Comparison of ENCODE assay signal across 15 mouse cellular contexts in the genomic region with DNA sequence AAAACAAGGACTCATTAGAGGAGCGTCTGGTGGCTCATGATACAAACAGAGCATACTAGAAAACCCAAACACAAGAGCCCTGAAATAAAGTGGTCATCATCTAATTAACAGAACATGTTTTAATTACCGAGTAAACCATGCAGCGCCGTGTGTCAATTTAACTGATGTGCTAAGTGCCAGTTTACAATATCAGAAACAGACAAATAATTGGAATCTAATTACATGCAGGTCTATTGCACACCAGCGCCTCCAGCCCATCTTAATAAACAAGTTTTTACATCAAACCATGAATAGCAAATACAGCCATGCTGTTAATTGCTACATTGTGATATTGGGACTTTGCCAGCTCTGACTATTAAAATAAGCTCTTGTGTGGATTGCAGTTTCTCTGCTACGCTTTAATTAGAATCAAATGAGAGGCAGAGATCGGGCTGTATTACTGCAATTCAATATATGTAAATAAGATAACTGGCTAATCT.
DNase-seq lines count a peak whose midpoint lies in the region; ATAC-seq and TF ChIP-seq lines count a peak whose summit lies in the region.
"Had no signal": no experiment of that assay in that cellular context is flagged by ENCODE, and none has a peak within 500 bp of the region (broad histone marks: within the 10 kb centered on the region; RNA-seq: fewer than 3 reads in every experiment).

No protein-coding gene starts in this region.

- H3K27me3 ChIP-seq in hindbrain, embryonic 13.5 days = peaks cover 22% of the 10 kb centered on the region
- no peaks in the 10 kb centered on the region for H3K27me3 ChIP-seq in hindbrain, embryonic 10.5 days (ENCODE audit: insufficient read depth, poor library complexity, severe bottlenecking)
- H3K27me3 ChIP-seq in hindbrain, embryonic 15.5 days = peaks cover 8% of the 10 kb centered on the region
- no peaks in the 10 kb centered on the region for H3K27me3 ChIP-seq in neural tube, embryonic 14.5 days (ENCODE audit: control insufficient read depth, insufficient read depth, low read length)
- no peaks in the 10 kb centered on the region for H3K27me3 ChIP-seq in liver, embryonic 11.5 days (replicated peaks; ENCODE audit: control insufficient read depth, insufficient read depth, low read length)

- H3K4me3 ChIP-seq in hindbrain, embryonic 13.5 days = no peak overlapping the region
- no peak overlapping the region for H3K4me3 ChIP-seq in hindbrain, embryonic 10.5 days
- H3K4me3 ChIP-seq in hindbrain, embryonic 15.5 days = no peak overlapping the region
- no peak overlapping the region for H3K4me3 ChIP-seq in neural tube, embryonic 14.5 days (ENCODE audit: low read depth, low read length)
- no peak overlapping the region for H3K4me3 ChIP-seq in liver, embryonic 11.5 days (ENCODE audit: low read depth, low read length)
- H3K4me3 ChIP-seq in lung, adult 2 months (replicated peaks; ENCODE audit: extremely low read depth, low read depth, low read length) = no peak overlapping the region

- WGBS in hindbrain, embryonic 13.5 days = 34% methylated on average over 7 of the region's 7 CpGs
- WGBS in hindbrain, embryonic 10.5 days = 82% methylated on average over 7 of the region's 7 CpGs
- 27% methylated on average over 7 of the region's 7 CpGs for WGBS in hindbrain, embryonic 15.5 days
- 33% methylated on average over 7 of the region's 7 CpGs for WGBS in neural tube, embryonic 14.5 days
- 85% methylated on average over 7 of the region's 7 CpGs for WGBS in liver, embryonic 11.5 days
- WGBS in lung, adult 2 months = 82% methylated on average over 7 of the region's 7 CpGs

- DNase-seq in hindbrain, embryonic 10.5 days (ENCODE audit: low spot score) = no peak
- peak; percentile 76 for DNase-seq in brain, embryonic 18.5 days (ENCODE audit: low read depth, low spot score)
- no peak for DNase-seq in liver, embryonic 11.5 days (ENCODE audit: low spot score)
- no peak for DNase-seq in lung, adult 2 months
- DNase-seq in gastrocnemius, postnatal 36 days = no peak
- DNase-seq: B cell, adult 2 months; cerebellum, adult 2 months; embryo, embryonic 11 days; liver, postnatal 0 days; thymus, adult 2 months had no signal

- TF ChIP-seq POLR2A in lung, adult 2 months (IDR thresholded peaks at IDR 0.05; ENCODE audit: borderline replicate concordance, extremely low read depth, low read depth, low read length) = no peak

- H3K9ac ChIP-seq in hindbrain, embryonic 13.5 days = no peak overlapping the region
- no peak overlapping the region for H3K9ac ChIP-seq in hindbrain, embryonic 15.5 days
- no peak overlapping the region for H3K9ac ChIP-seq in neural tube, embryonic 14.5 days (replicated peaks; ENCODE audit: low read depth, low read length)
- no peak overlapping the region for H3K9ac ChIP-seq in liver, embryonic 11.5 days (ENCODE audit: low read depth, low read length)
- H3K9ac ChIP-seq: liver, postnatal 0 days had no signal

- TF ChIP-seq CTCF in lung, adult 2 months (IDR thresholded peaks at IDR 0.05; ENCODE audit: insufficient read depth, low read length) = no peak

- peaks cover 25% of the 10 kb centered on the region for H3K4me1 ChIP-seq in hindbrain, embryonic 13.5 days (replicated peaks)
- H3K4me1 ChIP-seq in hindbrain, embryonic 10.5 days (replicated peaks) = no peaks in the 10 kb centered on the region
- peaks cover 25% of the 10 kb centered on the region for H3K4me1 ChIP-seq in hindbrain, embryonic 15.5 days (replicated peaks)
- H3K4me1 ChIP-seq in neural tube, embryonic 14.5 days (ENCODE audit: control insufficient read depth, insufficient read depth, low read length) = peaks cover 9% of the 10 kb centered on the region; the same call in 1 of the 2 replicates
- no peaks in the 10 kb centered on the region for H3K4me1 ChIP-seq in liver, embryonic 11.5 days (replicated peaks; ENCODE audit: control insufficient read depth, insufficient read depth, low read length)
- no peaks in the 10 kb centered on the region for H3K4me1 ChIP-seq in lung, adult 2 months (ENCODE audit: control insufficient read depth, insufficient read depth, low read length)

- no peak overlapping the region for H3K4me2 ChIP-seq in hindbrain, embryonic 13.5 days
- H3K4me2 ChIP-seq in hindbrain, embryonic 15.5 days = no peak overlapping the region
- no peak overlapping the region for H3K4me2 ChIP-seq in neural tube, embryonic 14.5 days (ENCODE audit: low read depth, low read length)
- no peak overlapping the region for H3K4me2 ChIP-seq in liver, embryonic 11.5 days

- no peaks in the 10 kb centered on the region for H3K36me3 ChIP-seq in hindbrain, embryonic 13.5 days
- no peaks in the 10 kb centered on the region for H3K36me3 ChIP-seq in hindbrain, embryonic 10.5 days
- no peaks in the 10 kb centered on the region for H3K36me3 ChIP-seq in hindbrain, embryonic 15.5 days
- H3K36me3 ChIP-seq in neural tube, embryonic 14.5 days (ENCODE audit: control insufficient read depth, insufficient read depth, low read length) = no peaks in the 10 kb centered on the region
- H3K36me3 ChIP-seq in liver, embryonic 11.5 days (ENCODE audit: control insufficient read depth, insufficient read depth, low read length) = no peaks in the 10 kb centered on the region

- intact Hi-C loops in gastrocnemius, postnatal 36 days (cut with DNase I) = no loop called here

- H3K27ac ChIP-seq in hindbrain, embryonic 13.5 days = no peak overlapping the region
- no peak overlapping the region for H3K27ac ChIP-seq in hindbrain, embryonic 10.5 days
- no peak overlapping the region for H3K27ac ChIP-seq in hindbrain, embryonic 15.5 days (replicated peaks)
- no peak overlapping the region for H3K27ac ChIP-seq in neural tube, embryonic 14.5 days (ENCODE audit: low read depth, low read length)
- H3K27ac ChIP-seq in liver, embryonic 11.5 days (ENCODE audit: low read depth, low read length) = no peak overlapping the region
- H3K27ac ChIP-seq: macrophage had no signal

- ATAC-seq in hindbrain, embryonic 13.5 days (ENCODE audit: low FRiP score) = peak; percentile 84
- ATAC-seq in hindbrain, embryonic 15.5 days (ENCODE audit: low FRiP score, low read depth) = peak; percentile 66
- peak; percentile 93 for ATAC-seq in neural tube, embryonic 14.5 days (ENCODE audit: low read depth)
- ATAC-seq in liver, embryonic 11.5 days (replicated peaks; ENCODE audit: low FRiP score) = no peak
- ATAC-seq: inflammation-experienced regulatory T-cells, adult 6 months; liver, postnatal 0 days had no signal

- H3K9me3 ChIP-seq in hindbrain, embryonic 13.5 days = no peaks in the 10 kb centered on the region
- H3K9me3 ChIP-seq in hindbrain, embryonic 10.5 days = no peaks in the 10 kb centered on the region
- no peaks in the 10 kb centered on the region for H3K9me3 ChIP-seq in hindbrain, embryonic 15.5 days
- H3K9me3 ChIP-seq in neural tube, embryonic 14.5 days (ENCODE audit: control insufficient read depth, low read length) = no peaks in the 10 kb centered on the region
- no peaks in the 10 kb centered on the region for H3K9me3 ChIP-seq in liver, embryonic 11.5 days (ENCODE audit: control insufficient read depth, low read length)
